Mouse (Mus musculus) stomach, postnatal 0 days (tissue): ENCODE data around the gene Cdc42se1. TPM values are rescaled to one million over a fixed set of nuclear protein-coding genes. Genes with fewer than 3 reads are reported as not detected.
A peak's percentile ranks its signal among the peaks of the same experiment; 100 is the strongest.

Experiments
- ATAC-seq: fragments of 200-750 bp; cut with Nextera tagmentation; 2 replicates; pipeline ENCODE4 v1.8.0; 2017; ENCODE audit not compliant: low FRiP score, low TSS enrichment
- DNase-seq: peaks from one replicate; pipeline ENCODE4 v3.0.0-alpha.2; 2016; ENCODE audit warnings: low spot score
- H3K27ac ChIP-seq: fragments of 300-500 bp; sonication (generic); replicated peaks from 2 replicates; pipeline ENCODE4 v1.5.1; 2014; ENCODE audit warnings: mild to moderate bottlenecking, control low read depth
- H3K27me3 ChIP-seq: fragments of 300-500 bp; sonication (generic); 2 replicates; pipeline ENCODE4 v1.6.1; 2014; ENCODE audit warnings: low read length; ENCODE audit not compliant: control insufficient read depth, insufficient read depth
- H3K36me3 ChIP-seq: fragments of 300-500 bp; sonication (generic); 2 replicates; pipeline ENCODE4 v1.6.1; 2014; ENCODE audit warnings: low read length, mixed read lengths; ENCODE audit not compliant: control insufficient read depth, insufficient read depth
- H3K4me1 ChIP-seq: fragments of 300-500 bp; sonication (generic); replicated peaks from 2 replicates; pipeline ENCODE4 v1.6.1; 2014; ENCODE audit warnings: antibody characterized with exemption; ENCODE audit not compliant: control insufficient read depth, insufficient read depth
- H3K4me2 ChIP-seq: fragments of 300-500 bp; sonication (generic); replicated peaks from 2 replicates; pipeline ENCODE4 v1.6.1; 2014; ENCODE audit warnings: low read depth, mild to moderate bottlenecking, control low read depth, moderate library complexity
- H3K4me3 ChIP-seq: fragments of 300-500 bp; sonication (generic); 2 replicates; pipeline ENCODE4 v1.5.1; 2014; ENCODE audit warnings: low read depth, low read length, control low read depth
- H3K9ac ChIP-seq: fragments of 300-500 bp; sonication (generic); 2 replicates; pipeline ENCODE4 v1.6.1; 2014; ENCODE audit warnings: mild to moderate bottlenecking, low read length, control low read depth, mixed read lengths
- H3K9me3 ChIP-seq: fragments of 300-500 bp; sonication (generic); 2 replicates; pipeline ENCODE4 v1.6.1; 2016; ENCODE audit warnings: low read length; ENCODE audit not compliant: control insufficient read depth
- CTCF ChIP-seq: IDR thresholded peaks from 2 replicates; pipeline ENCODE4 v1.5.1; 2016; ENCODE audit warnings: antibody characterized with exemption, low read depth, mild to moderate bottlenecking, moderate library complexity
- EP300 ChIP-seq: optimal IDR thresholded peaks from 2 replicates; pipeline ENCODE3; 2016; ENCODE audit warnings: antibody characterized with exemption
- WGBS: fragments of 180-500 bp; shearing (Covaris S2); extraction: QIAGEN DNeasy Blood & Tissue Kit; methylation state at CpG from one replicate; pipeline ENCODE4 v1.1.7; 2014; 5-methylcytosine and 5-hydroxymethylcytosine counted together
- polyA plus RNA-seq: library from polyadenylated mRNA; unstranded; fragments of >200 nt; fragmentation: Nextera tagmentation; extraction: Ambion mirVana; gene quantifications from 2 replicates; pipeline ENCODE4 v1.2.1, GENCODE M21; 2015

The Cdc42se1 gene
- polyA plus RNA-seq, 1 experiment from 2014 or later, result 88.1 TPM

DNA sequence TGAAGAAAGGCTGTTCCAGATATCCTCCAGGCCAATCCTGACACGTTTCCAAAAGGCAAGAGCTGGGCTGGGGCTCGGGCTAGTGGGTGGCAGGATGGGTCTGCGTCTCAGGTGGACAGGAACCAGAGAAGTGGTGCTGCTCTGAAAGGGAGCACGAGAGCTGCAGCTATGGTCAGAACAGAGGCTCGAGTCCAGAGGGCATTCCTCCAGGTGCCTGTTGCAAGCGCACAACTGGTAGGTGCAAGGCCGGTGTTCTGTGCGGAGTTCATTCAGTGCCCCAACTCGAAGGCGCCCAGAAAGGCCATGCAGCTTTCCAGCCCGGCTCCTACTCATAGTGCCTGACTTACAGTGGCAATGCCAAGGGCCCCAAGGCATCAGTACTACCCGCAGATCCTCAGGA is 11.4 kb downstream of the Cdc42se1 start:
- Histone ChIP-seq H3K4me1 (no peaks in the 10 kb centered on the region), H3K27me3 (no peaks in the 10 kb centered on the region), H3K36me3 (peaks cover 15% of the 10 kb centered on the region), H3K27ac (no peak overlapping the region), H3K4me2 (no peak overlapping the region), H3K9me3 (no peaks in the 10 kb centered on the region), H3K9ac (no peak overlapping the region), H3K4me3 (no peak overlapping the region)
- 83% methylated on average over 12 of the region's 12 CpGs for whole genome bisulfite sequencing
- DNase-seq (no peak), ATAC-seq (no peak)
- TF ChIP-seq CTCF, result no peak
- no peak for TF ChIP-seq EP300

DNA sequence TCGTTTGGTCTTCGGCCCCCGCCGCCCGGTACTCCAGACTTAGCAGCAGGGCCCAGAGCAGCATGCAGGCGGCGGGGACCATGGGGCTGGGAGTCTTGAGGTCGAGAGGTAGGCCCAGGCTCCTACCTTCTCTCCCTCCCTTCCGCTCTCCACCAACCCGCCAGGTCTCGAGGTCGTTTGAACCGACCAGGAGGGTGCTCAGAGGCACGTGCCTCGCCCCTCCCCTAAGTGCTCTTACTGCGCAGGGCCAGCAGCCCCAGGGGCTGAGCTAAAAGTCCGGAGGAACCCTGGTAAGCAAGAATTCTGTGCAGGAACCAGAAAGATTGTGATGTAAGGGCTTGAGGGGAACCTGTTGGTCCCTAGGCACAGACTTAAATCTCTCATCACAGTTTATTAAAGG is 12.4 kb downstream of the Cdc42se1 start:
- Histone ChIP-seq H3K27me3 (no peaks in the 10 kb centered on the region), H3K27ac (no peak overlapping the region), H3K4me3 (no peak overlapping the region), H3K9ac (peak overlapping the region; percentile 38; the same call in 1 of the 2 replicates), H3K4me1 (no peaks in the 10 kb centered on the region), H3K36me3 (peaks cover 8% of the 10 kb centered on the region; the same call in 1 of the 2 replicates), H3K4me2 (no peak overlapping the region), H3K9me3 (no peaks in the 10 kb centered on the region)
- DNase-seq (no peak), ATAC-seq (no peak)
- WGBS, result 39% methylated on average over 17 of the region's 17 CpGs
- TF ChIP-seq EP300 (no peak), CTCF (no peak)

DNA sequence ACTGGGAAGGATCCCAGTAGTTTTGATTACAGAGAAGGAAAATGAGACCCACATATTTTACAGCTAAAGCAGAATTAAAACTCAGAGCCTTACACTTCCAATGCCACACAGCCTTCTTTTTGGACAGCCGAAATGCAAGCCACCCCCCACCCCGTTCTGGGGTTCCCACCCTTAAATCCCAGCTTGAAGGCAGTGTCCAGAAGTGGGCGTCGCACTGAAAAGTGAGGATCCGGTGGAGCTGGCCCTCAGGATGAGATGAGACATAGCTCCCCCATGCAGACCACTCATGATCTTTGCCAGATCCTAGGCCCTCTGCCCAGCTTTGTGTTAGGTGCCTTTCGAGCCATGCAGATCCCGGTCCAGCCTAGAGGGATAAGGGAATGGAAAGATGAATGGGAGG is 13.0 kb downstream of the Cdc42se1 start, which contains the start of gene Gm128:
Gm128 (minus strand) TSS at position 101 of the 400 bp plus-strand sequence.
- no peaks in the 10 kb centered on the region for H3K9me3 ChIP-seq
- peaks cover 3% of the 10 kb centered on the region; the same call in 1 of the 2 replicates for H3K36me3 ChIP-seq
- TF ChIP-seq EP300, result no peak
- TF ChIP-seq CTCF, result no peak
- no peak within 1 kb of the TSS for H3K4me2 ChIP-seq
- 75% methylated on average over 7 of the region's 7 CpGs for WGBS
- peak within 1 kb of the TSS; percentile 38; the same call in 1 of the 2 replicates for H3K9ac ChIP-seq
- ATAC-seq, result no peak
- DNase-seq, result no peak
- no peaks in the 10 kb centered on the region for H3K27me3 ChIP-seq
- H3K4me1 ChIP-seq, result no peaks in the 10 kb centered on the region
- no peak within 1 kb of the TSS for H3K4me3 ChIP-seq
- no peak within 1 kb of the TSS for H3K27ac ChIP-seq

DNA sequence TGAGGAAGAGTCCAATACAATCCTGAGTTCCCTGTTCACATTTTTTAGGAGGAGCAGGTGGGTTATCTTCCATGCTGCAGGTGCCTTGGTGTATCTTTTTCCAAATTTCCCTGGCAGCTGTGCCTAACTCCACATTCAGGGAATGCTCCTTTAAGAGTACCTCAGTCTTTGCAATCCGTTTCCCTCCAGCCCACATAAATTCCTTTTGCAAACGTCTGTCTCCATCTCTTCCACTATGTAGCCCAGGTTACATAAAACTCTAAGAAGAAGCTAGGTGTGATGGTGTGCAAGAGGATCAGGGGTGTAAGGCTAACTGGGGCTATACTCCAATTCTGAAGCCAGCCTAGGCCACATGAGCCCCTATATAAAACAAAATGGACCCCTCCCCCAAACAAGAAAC is 14.6 kb downstream of the Cdc42se1 start:
- TF ChIP-seq EP300 (no peak), CTCF (no peak)
- ATAC-seq (no peak), DNase-seq (no peak)
- no peaks in the 10 kb centered on the region for H3K9me3 ChIP-seq
- no peak overlapping the region for H3K27ac ChIP-seq
- H3K27me3 ChIP-seq, result no peaks in the 10 kb centered on the region
- H3K36me3 ChIP-seq, result no peaks in the 10 kb centered on the region; the same call in 1 of the 2 replicates
- H3K4me1 ChIP-seq, result no peaks in the 10 kb centered on the region
- no peak overlapping the region for H3K9ac ChIP-seq
- H3K4me2 ChIP-seq, result no peak overlapping the region
- 76% methylated on average over 2 of the region's 2 CpGs for WGBS
- no peak overlapping the region for H3K4me3 ChIP-seq

DNA sequence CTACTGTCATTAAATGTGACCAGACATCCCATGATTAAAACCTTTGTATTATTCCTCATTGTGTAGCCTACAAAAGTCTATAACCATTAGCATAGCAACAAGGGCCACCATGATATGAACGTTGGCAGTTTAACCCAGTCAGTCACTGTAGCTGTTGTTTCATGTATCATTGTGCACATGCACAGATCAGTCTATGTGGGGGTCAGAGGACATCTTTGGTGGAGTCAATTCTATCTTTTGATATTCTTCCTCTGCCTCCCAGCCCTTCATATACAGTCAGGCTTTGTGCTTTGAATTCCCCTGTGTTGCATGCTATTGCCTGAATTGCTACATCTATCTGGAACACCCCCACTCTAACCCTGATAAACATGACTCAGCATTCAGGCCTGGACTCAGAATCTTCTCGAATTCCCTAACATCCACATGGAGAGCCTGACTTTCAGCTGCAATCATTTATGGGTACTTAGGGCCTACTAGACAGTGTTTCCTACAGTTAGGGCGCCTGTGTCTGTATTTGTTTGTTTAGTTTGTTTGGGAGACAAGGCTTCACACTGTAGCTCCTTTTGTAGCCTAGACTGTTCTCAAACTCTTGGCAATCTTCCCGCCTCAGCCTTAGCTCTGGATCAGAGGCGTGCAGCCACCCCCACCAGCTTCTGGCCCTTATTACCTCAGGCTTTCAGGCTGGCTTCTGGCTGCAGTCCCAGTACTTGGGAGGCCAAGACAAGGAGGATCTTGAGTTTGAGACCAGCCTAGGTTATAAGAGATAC is 18.1 kb downstream of the Cdc42se1 start:
- DNase-seq (no peak), ATAC-seq (peak; percentile 55; the same call in 1 of the 2 replicates)
- 64% methylated on average over 5 of the region's 5 CpGs for whole genome bisulfite sequencing
- no peak overlapping the region for H3K4me3 ChIP-seq
- no peaks in the 10 kb centered on the region for H3K4me1 ChIP-seq
- no peak overlapping the region for H3K4me2 ChIP-seq
- TF ChIP-seq EP300 (no peak), CTCF (no peak)
- H3K9ac ChIP-seq, result no peak overlapping the region
- no peaks in the 10 kb centered on the region for H3K9me3 ChIP-seq
- no peaks in the 10 kb centered on the region for H3K36me3 ChIP-seq
- no peaks in the 10 kb centered on the region for H3K27me3 ChIP-seq
- H3K27ac ChIP-seq, result peak overlapping the region; percentile 53

DNA sequence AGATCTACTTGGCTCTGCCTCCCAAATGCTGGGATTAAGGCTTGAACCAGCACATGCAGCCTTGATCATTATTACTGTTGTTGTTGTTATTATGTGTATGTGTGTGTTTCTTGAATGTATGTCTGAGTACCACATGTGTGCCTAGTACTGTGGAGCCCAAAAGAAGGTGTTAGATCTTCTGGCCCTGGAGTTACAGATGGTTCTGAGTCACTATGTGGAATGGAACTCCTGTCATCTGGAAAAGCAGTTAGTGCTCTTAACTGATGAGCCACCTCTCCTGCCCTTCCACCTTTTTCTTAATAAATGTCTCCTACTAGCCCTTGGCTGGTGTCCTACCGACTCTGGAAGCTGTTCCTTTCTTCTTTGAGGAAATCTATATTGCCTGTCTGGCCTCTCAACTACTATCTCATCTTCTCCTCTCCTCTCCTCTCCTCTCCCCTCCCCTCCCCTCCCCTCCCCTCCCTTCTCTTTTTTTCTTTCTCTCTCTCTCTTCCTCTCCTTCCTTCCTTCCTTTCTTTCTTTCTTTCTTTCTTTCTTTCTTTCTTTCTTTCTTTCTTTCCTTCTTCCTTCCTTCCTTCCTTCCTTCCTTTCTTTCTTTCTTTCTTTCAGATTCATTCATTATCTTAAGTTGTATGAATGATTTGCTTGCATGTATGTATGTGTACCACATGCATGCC is 19.3 kb downstream of the Cdc42se1 start:
- Histone ChIP-seq H3K4me1 (no peaks in the 10 kb centered on the region), H3K27me3 (no peaks in the 10 kb centered on the region), H3K27ac (no peak overlapping the region), H3K9me3 (no peaks in the 10 kb centered on the region), H3K9ac (no peak overlapping the region), H3K36me3 (peaks cover 1% of the 10 kb centered on the region; the same call in 1 of the 2 replicates), H3K4me3 (no peak overlapping the region), H3K4me2 (no peak overlapping the region)
- DNase-seq, result no peak
- 78% methylated on average over 1 of the region's 1 CpGs for WGBS
- TF ChIP-seq EP300, result no peak
- no peak for TF ChIP-seq CTCF
- no peak for ATAC-seq
